Mouse (Mus musculus) limb, embryonic 11.5 days (tissue): ENCODE measurements around the gene Ctsd. TPM values are rescaled to one million over a fixed set of nuclear protein-coding genes. Genes with fewer than 3 reads are reported as not detected.

Experiments used
- ATAC-seq: fragments of 200-750 bp; cut with Nextera tagmentation; 2 replicates; pipeline ENCODE4 v1.8.0; 2017; ENCODE audit warnings: low read depth; ENCODE audit not compliant: insufficient number of reproducible peaks, low FRiP score, low TSS enrichment
- DNase-seq: peaks from one replicate; pipeline ENCODE4 v3.0.0-alpha.2; 2015; ENCODE audit warnings: low spot score
- H3K27ac ChIP-seq: fragments of 300-500 bp; sonication (generic); replicated peaks from 2 replicates; pipeline ENCODE4 v1.5.1; 2014; ENCODE audit warnings: low read depth, mild to moderate bottlenecking, low read length
- H3K27me3 ChIP-seq: fragments of 300-500 bp; sonication (generic); 2 replicates; pipeline ENCODE4 v1.6.1; 2014; ENCODE audit warnings: mild to moderate bottlenecking, low read length, mixed read lengths; ENCODE audit not compliant: control insufficient read depth, insufficient read depth
- H3K36me3 ChIP-seq: fragments of 300-500 bp; sonication (generic); 2 replicates; pipeline ENCODE4 v1.6.1; 2014; ENCODE audit warnings: mild to moderate bottlenecking, low read length, moderate library complexity, mixed read lengths; ENCODE audit not compliant: control insufficient read depth, insufficient read depth
- H3K4me1 ChIP-seq: fragments of 300-500 bp; sonication (generic); 2 replicates; pipeline ENCODE4 v1.6.1; 2014; ENCODE audit warnings: low read length, mixed read lengths; ENCODE audit not compliant: control insufficient read depth, insufficient read depth
- H3K4me2 ChIP-seq: fragments of 300-500 bp; sonication (generic); 2 replicates; pipeline ENCODE4 v1.6.1; 2014; ENCODE audit warnings: low read depth, mild to moderate bottlenecking, moderate library complexity; ENCODE audit not compliant: severe bottlenecking
- H3K4me3 ChIP-seq: fragments of 300-500 bp; sonication (generic); 2 replicates; pipeline ENCODE4 v1.5.1; 2014; ENCODE audit warnings: low read depth, low read length
- H3K9ac ChIP-seq: fragments of 300-500 bp; sonication (generic); 2 replicates; pipeline ENCODE4 v1.6.1; 2014; ENCODE audit warnings: mild to moderate bottlenecking, low read length
- H3K9me3 ChIP-seq: fragments of 300-500 bp; sonication (generic); 2 replicates; pipeline ENCODE4 v1.6.1; 2016; ENCODE audit warnings: low read length; ENCODE audit not compliant: control insufficient read depth
- WGBS: fragments of 180-500 bp; shearing (Covaris S2); extraction: QIAGEN DNeasy Blood & Tissue Kit; methylation state at CpG from one replicate; pipeline ENCODE4 v1.1.7; 2014; 5-methylcytosine and 5-hydroxymethylcytosine counted together
- polyA plus RNA-seq: library from polyadenylated mRNA; unstranded; fragments of >200 nt; fragmentation: Nextera tagmentation; extraction: Ambion mirVana; gene quantifications from 2 replicates; pipeline ENCODE4 v1.2.1, GENCODE M21; 2014

Ctsd gene
- polyA plus RNA-seq: 133 and 139 TPM in 2 replicates

DNA sequence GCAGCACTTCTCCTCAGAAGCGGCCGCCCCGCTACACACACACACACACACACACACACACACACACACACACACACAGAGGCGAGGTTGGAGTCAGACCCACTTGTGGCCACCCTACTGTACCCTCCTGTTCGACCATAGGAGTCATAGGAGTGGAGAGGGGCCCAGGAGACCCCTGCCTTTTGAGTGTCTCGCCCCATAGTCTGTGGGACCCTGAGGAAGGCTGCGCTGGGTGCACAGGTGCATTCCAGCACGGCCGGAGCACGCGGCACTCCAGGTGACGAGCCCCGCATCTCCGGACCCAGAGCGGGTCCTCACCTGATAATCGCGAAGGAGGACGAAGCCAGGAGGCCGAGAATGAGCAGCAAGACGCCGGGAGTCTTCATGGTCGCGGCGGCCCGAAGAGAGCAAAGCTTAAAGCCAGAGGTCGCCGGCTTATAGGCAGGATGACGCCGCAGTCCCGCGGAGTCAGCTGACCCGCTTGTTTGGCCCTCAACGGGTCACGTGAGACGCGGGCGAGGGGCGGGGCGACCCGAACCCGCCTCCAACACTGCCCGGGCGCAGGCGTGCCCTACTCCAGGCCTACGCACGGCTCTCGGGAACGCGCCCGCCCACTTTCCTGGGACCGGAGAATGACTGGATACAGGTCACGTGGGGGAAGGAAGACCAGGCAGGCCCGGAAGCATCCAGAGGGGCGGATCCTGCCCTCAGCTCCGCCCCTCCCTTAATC lies at the start of gene Ctsd:
Gene Ctsd, minus strand, starts transcription at position 620 of the 730 bp plus-strand sequence.
- Histone ChIP-seq H3K9me3 (no peaks in the 10 kb centered on the region), H3K4me3 (peak within 1 kb of the TSS; percentile 85), H3K4me1 (peaks cover 9% of the 10 kb centered on the region), H3K4me2 (peak within 1 kb of the TSS; percentile 85), H3K9ac (peak within 1 kb of the TSS; percentile 82), H3K27ac (no peak within 1 kb of the TSS; the same call in 1 of the 2 replicates), H3K27me3 (no peaks in the 10 kb centered on the region), H3K36me3 (peaks cover 18% of the 10 kb centered on the region)
- under 1% methylated on average over 55 of the region's 55 CpGs for WGBS
- ATAC-seq (peak; percentile 93), DNase-seq (peak; percentile 98)

DNA sequence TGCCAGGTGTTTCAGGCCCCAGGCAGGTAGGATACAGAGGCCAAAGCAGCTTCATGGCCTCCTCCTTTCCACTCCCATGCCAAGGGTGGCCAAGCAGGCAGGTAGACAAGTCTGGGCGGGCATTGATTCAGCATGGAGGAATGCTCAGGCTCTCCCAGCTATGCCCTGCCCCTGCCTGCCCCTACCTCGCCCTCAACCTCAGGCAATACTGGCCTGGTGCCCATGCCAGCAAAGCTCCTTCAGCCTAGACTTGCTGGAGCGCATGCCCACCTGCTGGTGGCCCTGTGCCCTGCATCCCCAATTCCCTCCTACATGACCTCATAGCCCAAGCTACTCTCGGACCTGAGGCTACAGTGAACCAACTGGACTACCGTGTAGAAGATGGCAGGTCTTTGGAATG lies 49.5 kb upstream of the Ctsd start:
- H3K4me2 ChIP-seq: no peak overlapping the region
- WGBS: 77% methylated on average over 5 of the region's 5 CpGs
- H3K27me3 ChIP-seq: no peaks in the 10 kb centered on the region
- H3K4me1 ChIP-seq: peaks cover 16% of the 10 kb centered on the region
- ATAC-seq (no peak), DNase-seq (no peak)
- no peak overlapping the region for H3K27ac ChIP-seq
- no peaks in the 10 kb centered on the region for H3K36me3 ChIP-seq
- no peaks in the 10 kb centered on the region for H3K9me3 ChIP-seq
- H3K4me3 ChIP-seq: no peak overlapping the region
- H3K9ac ChIP-seq: no peak overlapping the region

DNA sequence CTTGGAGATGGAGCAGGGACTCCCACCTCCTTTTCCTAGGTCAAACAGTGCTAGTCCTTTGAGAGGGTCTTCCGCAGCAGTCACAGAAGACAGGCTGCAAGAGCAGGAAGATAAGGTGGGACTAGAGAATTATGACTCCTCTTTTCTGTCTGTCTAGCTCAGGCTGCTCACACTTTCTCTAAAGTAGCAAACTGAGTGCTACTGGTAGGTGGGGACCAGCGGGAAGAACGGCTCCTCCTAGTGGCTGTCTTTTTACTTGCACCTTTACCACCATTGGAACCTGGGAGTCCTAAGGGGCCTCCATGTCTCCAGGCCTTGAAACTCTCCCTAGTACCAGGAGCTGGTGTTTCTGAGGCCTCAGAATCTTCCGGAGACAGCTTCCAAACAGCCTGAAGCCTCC lies 47.7 kb upstream of the Ctsd start:
- H3K9ac ChIP-seq: no peak overlapping the region
- peaks cover 4% of the 10 kb centered on the region for H3K4me1 ChIP-seq
- no peak overlapping the region for H3K27ac ChIP-seq
- no peaks in the 10 kb centered on the region for H3K36me3 ChIP-seq
- DNase-seq (peak; percentile 82), ATAC-seq (no peak)
- no peaks in the 10 kb centered on the region for H3K27me3 ChIP-seq
- 24% methylated on average over 4 of the region's 4 CpGs for WGBS
- H3K4me2 ChIP-seq: no peak overlapping the region
- no peaks in the 10 kb centered on the region for H3K9me3 ChIP-seq
- H3K4me3 ChIP-seq: no peak overlapping the region

DNA sequence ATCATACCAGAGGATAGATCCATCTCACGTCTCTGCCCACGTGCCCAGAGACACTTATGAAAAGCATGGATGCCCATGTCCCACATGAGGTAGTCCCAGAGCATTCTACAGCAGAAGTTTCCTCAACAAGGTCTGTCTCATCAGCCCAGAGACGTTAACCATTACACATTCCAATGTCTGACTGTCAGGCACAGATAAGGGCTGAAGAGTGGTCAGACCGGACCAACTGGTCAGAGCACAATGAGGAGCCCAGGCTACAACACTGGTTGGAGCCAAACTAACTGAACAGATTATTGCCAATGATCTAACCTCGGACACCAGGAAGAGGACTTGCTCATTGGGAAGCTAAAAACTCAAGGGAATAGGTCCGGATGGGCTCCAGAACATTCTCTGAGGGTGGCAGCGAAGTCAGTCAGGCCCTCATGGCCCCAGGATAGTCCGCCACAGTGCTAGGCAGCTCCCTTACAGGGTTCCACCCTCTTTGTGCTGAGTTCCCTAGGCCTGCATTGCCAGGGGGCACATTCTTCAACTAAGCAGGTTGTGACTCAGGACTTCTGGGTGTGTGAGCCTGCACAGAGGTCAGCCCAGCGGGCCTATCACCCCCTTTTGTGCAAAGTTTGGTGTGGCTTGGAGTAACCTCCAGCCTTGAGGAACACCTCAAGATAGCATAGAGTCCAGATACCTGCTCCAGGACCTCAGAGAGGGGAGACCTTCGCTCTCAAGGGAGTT lies 46.5 kb upstream of the Ctsd start, which contains the start of gene Syt8:
Gene Syt8, plus strand, starts transcription at position 714 of the 729 bp plus-strand sequence.
- no peak within 1 kb of the TSS for H3K9ac ChIP-seq
- H3K27me3 ChIP-seq: no peaks in the 10 kb centered on the region
- H3K4me3 ChIP-seq: no peak within 1 kb of the TSS
- peaks cover 5% of the 10 kb centered on the region; the same call in 1 of the 2 replicates for H3K4me1 ChIP-seq
- no peaks in the 10 kb centered on the region for H3K9me3 ChIP-seq
- 83% methylated on average over 10 of the region's 10 CpGs for WGBS
- H3K36me3 ChIP-seq: no peaks in the 10 kb centered on the region
- H3K27ac ChIP-seq: no peak within 1 kb of the TSS; the same call in 1 of the 2 replicates
- no peak within 1 kb of the TSS for H3K4me2 ChIP-seq
- no peak for DNase-seq
- ATAC-seq: no peak

DNA sequence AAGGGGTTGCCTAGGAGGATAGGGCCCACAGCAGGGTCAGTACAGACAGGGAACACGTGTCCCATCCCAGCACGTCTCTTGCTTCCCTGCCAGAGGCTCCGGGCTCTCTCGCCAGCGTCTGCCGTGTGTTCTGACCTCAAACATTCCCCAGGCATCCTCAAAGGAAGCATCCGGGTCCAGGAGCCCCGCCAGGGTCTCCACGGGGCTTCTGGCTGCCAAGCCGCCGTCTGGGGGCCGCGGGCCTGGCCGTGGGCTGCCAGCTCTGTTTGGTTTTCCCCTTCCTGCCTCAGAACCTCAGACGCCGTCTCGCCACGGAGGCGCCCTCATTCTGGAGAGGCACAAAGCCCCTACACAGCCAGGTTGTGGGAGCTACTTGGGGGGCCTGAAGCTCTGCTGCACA lies 45.8 kb upstream of the Ctsd start:
- WGBS: 59% methylated on average over 19 of the region's 19 CpGs
- peaks cover 5% of the 10 kb centered on the region; the same call in 1 of the 2 replicates for H3K4me1 ChIP-seq
- no peak overlapping the region for H3K9ac ChIP-seq
- no peak overlapping the region for H3K4me3 ChIP-seq
- no peaks in the 10 kb centered on the region for H3K36me3 ChIP-seq
- no peak for DNase-seq
- no peaks in the 10 kb centered on the region for H3K9me3 ChIP-seq
- no peaks in the 10 kb centered on the region for H3K27me3 ChIP-seq
- no peak overlapping the region; the same call in 1 of the 2 replicates for H3K27ac ChIP-seq
- ATAC-seq: no peak
- no peak overlapping the region for H3K4me2 ChIP-seq

DNA sequence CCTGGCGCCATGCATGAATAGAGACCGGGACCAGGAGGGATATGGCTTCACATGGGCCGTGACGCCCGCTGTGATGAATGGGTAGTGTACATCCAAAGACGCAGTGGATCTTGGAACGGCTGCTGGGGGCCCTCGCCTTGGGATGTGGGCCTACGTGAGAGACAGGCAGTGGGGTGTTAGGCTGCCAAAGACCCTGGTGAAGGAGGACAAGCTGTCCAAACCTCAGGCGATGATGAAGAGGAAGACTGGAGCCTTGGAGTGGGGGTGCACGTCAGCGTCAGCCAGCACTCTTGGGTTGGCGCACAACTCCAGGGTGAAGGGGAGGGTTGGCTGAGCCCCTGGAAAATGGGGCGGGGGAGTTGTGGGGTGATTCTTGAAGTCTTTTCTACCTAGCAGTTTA lies 43.3 kb upstream of the Ctsd start:
- peaks cover 5% of the 10 kb centered on the region; the same call in 1 of the 2 replicates for H3K4me1 ChIP-seq
- ATAC-seq: no peak

DNA sequence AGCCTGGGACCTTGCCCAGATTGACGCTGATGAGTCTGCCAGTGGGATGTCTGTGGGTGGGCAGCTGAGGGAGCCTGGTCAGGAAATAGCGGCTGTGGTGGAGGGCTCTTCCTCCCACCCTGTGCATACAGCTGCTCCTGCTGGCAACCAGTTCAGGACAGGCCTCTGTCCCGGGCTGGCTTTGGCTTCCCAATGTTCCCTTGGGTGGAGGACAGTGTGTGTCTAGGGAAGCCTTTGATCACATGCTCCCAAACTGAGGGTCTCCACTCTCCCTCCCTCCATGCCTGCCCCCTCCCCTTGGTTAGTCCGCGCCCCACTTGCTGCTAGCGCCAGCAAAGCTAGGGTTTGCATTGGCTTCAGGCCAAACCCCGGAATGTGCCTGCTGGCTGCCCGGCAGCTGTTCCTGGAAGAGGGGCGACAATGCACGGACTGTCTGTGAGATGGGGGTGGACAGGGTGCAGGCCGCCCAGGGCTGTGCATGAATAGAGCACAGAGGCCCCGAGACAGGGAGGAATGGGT lies 42.4 kb upstream of the Ctsd start:
- 78% methylated on average over 12 of the region's 12 CpGs for WGBS
- ATAC-seq: no peak
- no peaks in the 10 kb centered on the region for H3K27me3 ChIP-seq
- no peak overlapping the region for H3K4me2 ChIP-seq
- no peak overlapping the region for H3K9ac ChIP-seq
- no peak overlapping the region for H3K4me3 ChIP-seq
- H3K4me1 ChIP-seq: peaks cover 3% of the 10 kb centered on the region; the same call in 1 of the 2 replicates
- H3K9me3 ChIP-seq: no peaks in the 10 kb centered on the region
- H3K36me3 ChIP-seq: no peaks in the 10 kb centered on the region
- no peak overlapping the region for H3K27ac ChIP-seq
- DNase-seq: peak; percentile 26

More for the DNA sequence above, 43.3 kb upstream of the Ctsd start:
- Histone ChIP-seq H3K4me3 (no peak overlapping the region), H3K36me3 (no peaks in the 10 kb centered on the region), H3K27ac (no peak overlapping the region), H3K9me3 (no peaks in the 10 kb centered on the region), H3K9ac (no peak overlapping the region), H3K27me3 (no peaks in the 10 kb centered on the region), H3K4me2 (no peak overlapping the region)
- WGBS: 90% methylated on average over 14 of the region's 14 CpGs
- DNase-seq: no peak

DNA sequence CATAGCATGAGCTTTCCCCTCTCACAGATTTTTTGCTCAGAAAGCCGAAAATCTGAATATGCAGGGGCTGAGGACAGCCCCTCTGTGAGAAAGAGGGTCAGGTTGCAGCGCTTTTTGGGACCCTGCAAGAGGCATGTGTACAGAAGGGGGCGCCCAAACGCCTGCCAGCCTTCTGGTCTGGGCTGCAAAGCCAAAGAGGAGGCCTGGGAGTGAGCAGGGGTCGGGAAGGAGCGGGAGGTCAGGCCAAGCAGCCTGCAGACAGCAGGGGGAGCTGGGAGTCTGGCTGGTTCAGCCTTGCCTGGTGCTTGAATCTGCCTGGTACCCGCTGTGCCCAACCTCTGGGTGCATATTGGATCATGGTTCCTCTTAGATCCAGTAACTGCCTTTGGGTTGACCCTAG lies 40.4 kb upstream of the Ctsd start:
- DNase-seq (peak; percentile 90), ATAC-seq (peak; percentile 44; the same call in 1 of the 2 replicates)
- peaks cover 3% of the 10 kb centered on the region; the same call in 1 of the 2 replicates for H3K4me1 ChIP-seq
- no peak overlapping the region for H3K27ac ChIP-seq
- H3K36me3 ChIP-seq: no peaks in the 10 kb centered on the region
- H3K27me3 ChIP-seq: no peaks in the 10 kb centered on the region
- no peak overlapping the region for H3K4me2 ChIP-seq
- no peak overlapping the region for H3K9ac ChIP-seq
- WGBS: 3% methylated on average over 7 of the region's 7 CpGs
- H3K9me3 ChIP-seq: no peaks in the 10 kb centered on the region
- no peak overlapping the region for H3K4me3 ChIP-seq
